Mouse (Mus musculus) cerebellum, adult 9-11 months (tissue): ENCODE measurements around the gene Slc43a2.

Source experiments
- DNase-seq: peaks from one replicate; pipeline ENCODE4 v3.0.0; 2022

The Slc43a2 gene

GRCm38 (mm10) chr11:75530325-75530724, 1.2 kb upstream of the Slc43a2 start:
- DNase-seq = peak; percentile 94

- no peak for DNase-seq
These were observed 585 bp upstream of the Slc43a2 start for GRCm38 (mm10) chr11:75530845-75531373.

- DNase-seq = peak; percentile 78
These were observed 1.1 kb downstream of the Slc43a2 start for GRCm38 (mm10) chr11:75532340-75533277.

GRCm38 (mm10) chr11:75533314-75534015, 2.0 kb downstream of the Slc43a2 start:
- DNase-seq = peak; percentile 65

- DNase-seq = peak; percentile 62
These were observed 3.0 kb downstream of the Slc43a2 start for GRCm38 (mm10) chr11:75534286-75535033.

- peak; percentile 66 for DNase-seq
These were observed 3.8 kb downstream of the Slc43a2 start for GRCm38 (mm10) chr11:75535106-75535795.

- DNase-seq = peak; percentile 62
These were observed 4.9 kb downstream of the Slc43a2 start for GRCm38 (mm10) chr11:75536255-75537024.

GRCm38 (mm10) chr11:75537025-75537414, 5.5 kb downstream of the Slc43a2 start:
- DNase-seq = no peak

- DNase-seq = peak; percentile 83
These were observed 6.1 kb downstream of the Slc43a2 start for GRCm38 (mm10) chr11:75537491-75538183.

GRCm38 (mm10) chr11:75538184-75538969, 6.9 kb downstream of the Slc43a2 start:
- peak; percentile 71 for DNase-seq

GRCm38 (mm10) chr11:75538970-75539299, 7.4 kb downstream of the Slc43a2 start:
- peak; percentile 67 for DNase-seq

- peak; percentile 60 for DNase-seq
These were observed 8.7 kb downstream of the Slc43a2 start for GRCm38 (mm10) chr11:75540209-75540608.

GRCm38 (mm10) chr11:75540710-75541581, 9.5 kb downstream of the Slc43a2 start:
- peak; percentile 63 for DNase-seq

GRCm38 (mm10) chr11:75544713-75545112, 13.2 kb downstream of the Slc43a2 start:
- DNase-seq = peak; percentile 69

GRCm38 (mm10) chr11:75546057-75546456, 14.6 kb downstream of the Slc43a2 start:
- no peak for DNase-seq

- peak; percentile 73 for DNase-seq
These were observed 18.2 kb downstream of the Slc43a2 start for GRCm38 (mm10) chr11:75549658-75550111.

- DNase-seq = peak; percentile 50
These were observed 18.9 kb downstream of the Slc43a2 start for GRCm38 (mm10) chr11:75550200-75550946.

GRCm38 (mm10) chr11:75551321-75551720, 19.8 kb downstream of the Slc43a2 start:
- DNase-seq = peak; percentile 54
